Mouse (Mus musculus) megakaryocyte-erythroid progenitor cell, adult 5-6 weeks (primary cell): ENCODE data around the gene Tor2a. TPM values are rescaled to one million over a fixed set of nuclear protein-coding genes. Genes with fewer than 3 reads are reported as not detected.

ENCODE experiments used
- ATAC-seq: replicated peaks from 2 replicates; pipeline ENCODE4 v1.8.0; 2016; ENCODE audit warnings: mild to moderate bottlenecking, inconsistent platforms; ENCODE audit not compliant: severe bottlenecking, poor library complexity, low FRiP score, low TSS enrichment
- total RNA-seq, 2 experiments: library from RNA; stranded (forward) in 1 of 2; stranded (reverse) in 1 of 2; fragments of 200-1000, 215-1000 nt in 1 of 2; fragments of >200 nt in 1 of 2; fragmentation: Nextera tagmentation in 1 of 2; gene quantifications; 2 replicates each; pipeline ENCODE4 v1.2.3; 2014 to 2017

Gene Tor2a
- total RNA-seq (2014; fragmentation: Nextera tagmentation) = 29.8 and 30.9 TPM in 2 replicates
- 17.1 and 17.4 TPM in 2 replicates for total RNA-seq (2017)

DNA sequence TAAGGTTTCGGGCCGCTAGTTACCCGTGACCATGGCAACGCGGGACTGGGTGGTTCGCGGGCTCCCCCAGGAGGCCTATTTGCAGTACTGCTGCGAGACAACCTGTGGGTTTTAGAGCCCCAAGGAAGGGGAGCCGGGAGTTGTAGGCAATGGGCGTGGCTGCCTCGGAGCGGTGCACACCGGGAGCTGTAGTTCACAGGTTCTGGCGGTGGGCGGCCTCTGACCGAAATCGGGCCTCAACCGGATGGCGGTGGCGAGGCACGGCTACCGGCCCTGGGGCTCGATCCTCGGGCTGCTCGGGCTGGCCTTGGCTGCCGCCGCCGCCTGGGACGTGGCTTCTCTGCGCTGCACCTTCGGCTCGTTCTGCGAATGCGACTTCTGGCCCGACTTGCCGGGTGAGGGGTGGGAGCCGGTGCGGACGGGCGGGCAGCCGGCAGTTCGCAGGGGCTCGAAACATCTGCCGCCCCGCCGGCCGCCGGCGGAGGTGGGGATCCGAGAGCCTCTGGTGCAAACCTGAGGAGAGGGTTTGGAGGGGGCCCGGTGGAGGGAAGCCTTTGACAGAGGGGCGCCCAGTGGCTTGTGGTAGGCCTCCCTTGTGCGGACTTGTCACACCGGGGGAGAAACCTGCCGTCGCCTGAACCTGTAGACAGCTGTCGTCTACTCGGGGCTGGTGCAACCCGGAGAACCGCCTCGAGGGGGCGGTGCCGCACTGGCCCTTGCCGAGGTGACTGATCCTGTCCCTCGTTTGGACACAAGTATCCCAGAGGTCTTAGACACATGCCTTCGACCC is at the start of gene Tor2a:
Gene Tor2a (plus strand): TSS at position 179 of the 790 bp plus-strand sequence.
- ATAC-seq = peak; percentile 97

DNA sequence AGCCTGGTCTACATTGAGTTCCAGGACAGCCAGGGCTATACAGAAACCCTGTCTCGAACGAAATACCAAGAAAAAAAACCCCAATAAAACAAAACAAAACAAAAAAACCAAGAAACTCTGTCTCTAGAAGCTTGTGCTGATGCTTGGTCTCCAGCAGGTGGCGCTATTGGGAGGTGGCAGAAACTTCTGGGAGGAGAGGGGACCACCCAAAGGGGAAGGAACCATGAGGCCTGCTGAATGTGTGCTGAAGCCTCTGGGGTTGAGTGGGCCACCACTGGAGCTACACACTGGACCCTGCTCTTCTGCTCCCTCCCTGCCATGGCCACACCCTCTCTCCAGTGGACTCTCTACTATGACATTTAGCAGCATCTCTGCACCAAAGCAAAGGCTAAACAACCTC is 48.4 kb upstream of the Tor2a start:
- ATAC-seq = no peak

DNA sequence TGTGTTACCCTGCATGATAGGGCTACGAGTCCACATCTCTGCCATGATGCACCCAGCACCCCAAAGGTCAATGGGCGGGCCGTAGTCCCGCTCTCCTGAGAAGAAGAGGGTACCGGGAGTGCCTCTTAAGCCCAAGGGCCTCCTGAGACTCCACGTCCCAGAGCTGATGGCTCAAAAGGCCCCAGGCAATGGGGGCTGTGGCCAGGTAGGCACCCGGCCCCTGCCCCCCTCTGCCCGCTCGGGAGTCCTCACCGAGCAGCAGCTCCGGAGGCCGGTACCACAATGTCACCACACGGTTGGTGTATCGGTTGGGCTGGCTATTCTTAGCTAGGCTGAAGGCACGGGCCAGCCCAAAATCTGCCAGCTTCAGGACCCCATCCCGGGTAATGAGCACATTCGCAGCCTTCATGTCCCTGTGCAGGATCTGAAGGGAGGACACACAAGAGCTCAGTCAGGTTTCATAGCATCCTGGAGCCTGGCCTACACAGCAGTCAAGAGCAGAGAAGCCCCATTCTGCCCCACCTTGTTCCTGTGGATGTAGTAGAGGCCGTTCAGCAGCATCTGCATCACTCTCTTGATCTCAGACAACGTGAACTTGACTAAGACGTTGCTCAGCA is 47.4 kb upstream of the Tor2a start:
- ATAC-seq = no peak

DNA sequence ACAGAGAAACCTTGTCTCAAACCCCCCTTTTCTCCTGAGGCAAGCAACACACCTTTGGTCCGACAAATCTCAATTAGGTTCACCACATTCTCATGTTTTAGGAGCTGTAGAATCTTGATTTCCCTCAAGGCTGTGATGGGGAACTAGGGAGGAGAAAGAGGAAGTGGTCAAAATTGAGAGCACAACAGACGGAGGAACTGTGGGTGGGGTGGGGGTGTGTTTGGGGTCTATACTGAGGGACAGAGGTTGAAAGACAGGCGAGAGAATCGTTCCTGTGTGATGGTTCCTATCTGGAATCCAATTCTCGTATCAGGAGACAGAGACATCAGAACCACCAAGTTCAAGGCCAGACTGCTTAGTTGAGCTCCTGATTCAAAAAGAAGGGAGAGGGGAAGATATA is 46.6 kb upstream of the Tor2a start:
- ATAC-seq = no peak

DNA sequence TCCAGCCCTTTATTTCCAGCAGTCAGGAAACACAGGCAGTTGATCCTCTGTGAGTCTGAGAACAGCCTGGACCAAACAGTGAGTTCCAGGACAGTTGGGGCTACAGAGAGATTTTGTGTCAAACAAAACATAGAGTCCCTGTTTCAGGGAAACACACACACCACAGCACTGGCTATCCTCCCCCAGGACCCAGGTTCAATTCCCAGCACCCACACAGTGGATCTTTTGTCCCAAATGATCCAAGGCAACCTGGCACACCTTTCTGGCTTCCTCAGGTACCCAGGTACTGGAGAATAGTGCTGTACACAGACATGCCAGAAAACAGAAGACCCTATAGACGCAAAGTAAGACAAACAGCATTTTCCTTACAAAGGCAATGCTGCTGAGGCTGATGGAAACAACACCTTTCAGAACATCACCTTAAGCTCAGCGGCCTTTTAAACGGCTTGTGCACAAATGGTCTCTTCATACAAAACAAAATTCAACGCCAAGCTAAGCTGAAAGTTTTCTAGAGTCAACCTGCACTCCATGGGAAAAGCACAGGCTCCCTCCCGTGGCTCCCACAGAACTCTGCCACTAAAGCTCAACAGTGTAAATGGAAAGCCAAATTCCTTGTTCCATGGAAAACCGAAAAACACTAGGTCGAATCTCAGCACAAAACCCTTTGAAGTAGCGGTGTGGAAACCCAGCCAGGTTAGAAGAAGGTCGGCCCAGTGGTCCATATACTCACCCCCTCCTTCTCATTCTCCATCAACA is 45.6 kb upstream of the Tor2a start:
- no peak for ATAC-seq

DNA sequence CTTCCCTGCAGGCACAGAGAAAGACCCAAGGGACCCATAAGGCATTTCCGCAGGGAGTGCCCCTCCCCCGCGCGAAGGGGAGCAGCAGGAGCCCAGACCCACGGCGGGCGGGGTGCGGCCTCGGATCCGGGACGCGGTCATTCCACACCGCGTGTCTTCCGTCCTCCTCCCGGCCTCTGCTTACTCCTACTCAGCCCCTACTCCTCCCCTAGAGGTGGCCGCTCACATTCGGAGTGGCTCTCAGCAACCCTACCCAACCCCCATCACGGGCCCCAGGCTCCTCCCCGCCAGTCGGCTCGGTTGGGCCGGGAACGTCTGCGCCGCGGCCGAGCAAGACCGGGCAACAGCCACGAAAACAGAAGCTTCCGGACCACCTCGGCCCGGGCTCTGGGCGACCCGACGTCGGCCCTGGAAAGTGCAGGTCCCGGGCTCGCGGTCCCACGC is 44.9 kb upstream of the Tor2a start:
- ATAC-seq = peak; percentile 52

DNA sequence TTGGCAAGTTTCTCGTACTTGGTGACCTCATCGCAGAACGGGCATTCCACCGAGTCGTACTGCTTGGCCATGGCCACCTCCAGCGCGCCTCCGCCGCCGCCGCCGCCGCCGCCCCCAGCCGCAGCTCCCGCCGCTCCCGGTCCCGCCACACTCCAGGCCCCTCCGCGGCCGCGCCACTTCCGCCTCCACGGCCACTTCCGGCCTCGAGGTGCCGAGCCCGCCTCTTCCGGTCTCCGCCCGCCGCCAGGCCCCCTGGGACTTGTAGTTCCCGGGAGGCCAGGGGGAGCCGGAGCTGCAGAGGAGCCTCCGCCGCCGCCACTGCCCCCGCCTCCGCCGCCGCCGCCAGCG is 44.5 kb upstream of the Tor2a start:
- ATAC-seq = peak; percentile 54

DNA sequence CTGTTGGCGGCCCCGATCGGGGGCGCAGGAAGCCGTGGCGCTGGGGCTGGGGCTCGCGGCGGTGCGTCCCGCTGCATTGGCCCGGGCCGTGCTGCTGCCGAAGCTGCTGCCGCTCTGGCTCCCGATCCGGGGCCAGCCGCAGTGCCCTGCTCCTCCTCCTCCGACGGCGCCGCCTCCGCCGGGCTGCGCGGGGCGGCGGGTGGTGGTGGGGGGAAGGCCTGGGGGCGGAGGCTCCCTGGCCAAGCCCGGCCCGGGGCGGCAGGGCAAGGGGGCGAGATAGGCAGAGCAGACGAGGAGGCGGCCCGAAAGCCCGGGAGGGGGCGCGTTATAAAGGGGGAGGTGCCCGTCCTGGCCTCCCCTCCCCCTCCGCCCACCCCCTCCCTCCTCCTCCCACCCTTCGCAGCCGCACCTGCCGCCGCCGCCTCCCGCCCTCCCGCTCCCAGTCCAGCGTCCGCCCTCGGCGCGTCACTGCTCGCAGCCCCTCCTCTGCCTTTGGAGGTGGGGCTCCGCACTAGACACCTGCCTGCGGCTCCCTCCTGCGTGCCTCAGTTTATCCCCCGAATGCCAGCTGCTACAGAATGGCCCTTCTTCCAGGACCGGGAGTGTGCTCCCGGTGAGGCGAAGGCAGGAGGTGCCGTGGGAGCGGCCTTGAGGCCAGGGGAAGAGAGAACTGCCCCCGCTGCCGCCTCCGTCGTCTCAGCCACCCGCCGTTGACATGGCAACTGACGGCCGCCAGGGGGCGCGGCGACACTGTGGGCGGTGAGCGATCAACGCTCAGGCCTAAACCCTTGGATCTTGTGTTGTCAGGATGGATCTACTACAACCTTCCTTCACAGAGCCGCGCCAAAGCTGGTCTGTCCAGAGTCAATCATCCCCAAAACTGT is 43.9 kb upstream of the Tor2a start, which contains the start of gene Cdk9:
Gene Cdk9 (minus strand): TSS at position 143 of the 884 bp plus-strand sequence.
- peak; percentile 76 for ATAC-seq

DNA sequence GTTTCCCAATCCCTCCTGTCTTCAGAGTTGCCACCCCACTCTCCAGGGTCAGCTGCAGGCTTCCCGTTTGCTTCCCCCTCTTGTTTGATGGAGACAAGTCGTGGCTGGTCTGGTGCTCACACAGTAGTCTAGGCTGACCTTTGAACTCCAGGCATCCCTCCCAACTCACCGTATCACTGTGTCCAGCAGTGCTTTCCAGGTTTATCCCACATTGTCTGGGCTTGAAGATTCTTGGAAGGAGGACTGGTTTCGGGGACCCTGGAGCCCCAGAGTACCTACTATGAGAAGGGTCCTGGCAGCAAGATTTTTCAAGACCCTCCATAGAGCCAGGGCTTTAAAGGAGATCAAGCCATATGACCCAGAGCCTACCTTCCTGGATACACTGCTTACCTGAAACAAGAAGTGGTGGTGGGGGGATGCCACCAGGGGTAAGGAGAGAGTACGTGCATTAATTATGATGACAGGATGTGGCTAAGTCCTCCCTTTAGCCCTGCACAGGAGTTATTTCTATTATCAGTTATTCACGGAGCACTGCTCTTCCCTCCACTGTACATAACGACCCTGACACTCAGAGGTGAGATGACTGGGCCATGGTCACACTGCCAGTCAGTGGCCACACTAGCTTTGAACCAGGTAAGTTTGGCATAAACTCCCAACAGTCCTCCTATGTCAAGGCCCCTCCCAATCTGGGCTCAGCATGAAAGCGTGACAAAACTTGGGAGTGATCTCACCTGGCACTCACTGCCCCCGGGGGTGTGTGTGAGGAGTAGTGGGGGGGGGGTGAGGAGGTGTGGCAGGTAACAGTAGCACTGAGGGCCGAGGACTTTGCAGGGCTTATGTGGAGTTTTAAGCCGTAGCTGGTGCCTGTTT is 42.7 kb upstream of the Tor2a start:
- no peak for ATAC-seq

DNA sequence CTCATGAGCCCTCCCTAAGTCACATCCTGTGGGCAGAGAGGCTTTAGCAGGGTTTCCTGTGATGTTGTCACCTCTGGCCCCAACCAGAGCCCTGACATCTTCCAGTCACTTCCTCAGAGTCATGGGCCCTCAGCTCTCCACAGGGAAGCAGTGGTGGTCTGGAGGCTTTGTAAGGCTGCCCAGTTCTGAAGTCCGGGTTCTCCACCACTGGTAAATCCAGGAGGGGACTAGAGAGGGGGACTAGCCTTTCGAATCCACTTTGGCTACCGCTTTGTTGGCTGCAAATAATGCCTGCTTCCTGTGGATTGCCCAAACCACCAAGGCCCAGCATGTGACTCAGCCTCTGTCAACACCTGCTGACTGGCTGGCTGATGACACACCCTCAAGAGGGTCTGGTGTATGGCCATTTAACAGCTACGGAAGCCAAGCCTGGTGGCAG is 42.0 kb upstream of the Tor2a start:
- 0 out of 2 replicates have a peak, but pooled peaks have one; percentile 18 for ATAC-seq

DNA sequence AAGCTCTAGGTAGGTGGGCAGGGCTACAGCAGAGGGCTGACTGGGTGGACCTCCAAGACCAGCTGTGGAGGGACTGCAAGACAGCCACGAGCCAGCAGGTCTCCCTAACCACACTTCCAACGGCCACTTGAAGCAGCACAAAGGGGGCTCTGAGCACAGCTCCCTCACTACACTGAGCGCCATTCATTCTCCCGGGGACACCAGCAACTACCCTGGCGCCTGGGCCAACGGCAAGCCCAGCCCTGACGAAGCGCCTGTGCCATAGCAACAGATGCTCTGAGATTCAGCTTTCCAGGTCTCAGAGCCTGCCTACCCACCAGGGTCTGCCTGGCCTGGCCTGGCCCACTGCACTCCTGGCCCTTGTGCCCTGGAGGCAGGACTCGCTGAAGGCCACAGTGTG is 38.3 kb upstream of the Tor2a start:
- ATAC-seq = no peak

DNA sequence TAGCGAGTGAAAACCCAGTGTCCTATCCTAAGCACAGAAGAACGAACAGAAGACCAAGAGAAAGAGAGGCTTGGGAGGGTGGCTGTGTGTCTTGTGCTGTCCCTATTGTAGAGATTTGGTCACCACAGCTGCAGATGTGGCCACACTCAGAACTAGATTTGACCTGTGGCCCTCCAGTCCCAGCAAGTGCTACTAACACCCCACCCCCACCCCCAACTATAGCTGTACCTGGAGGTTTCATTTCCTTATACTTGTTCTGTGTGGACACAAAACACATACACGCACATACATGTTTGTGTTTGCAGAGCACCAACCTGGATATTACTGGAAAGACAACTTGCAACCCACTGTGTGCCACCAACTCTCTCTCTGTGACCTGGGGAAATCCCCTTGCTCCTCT is 37.0 kb upstream of the Tor2a start:
- no peak for ATAC-seq

DNA sequence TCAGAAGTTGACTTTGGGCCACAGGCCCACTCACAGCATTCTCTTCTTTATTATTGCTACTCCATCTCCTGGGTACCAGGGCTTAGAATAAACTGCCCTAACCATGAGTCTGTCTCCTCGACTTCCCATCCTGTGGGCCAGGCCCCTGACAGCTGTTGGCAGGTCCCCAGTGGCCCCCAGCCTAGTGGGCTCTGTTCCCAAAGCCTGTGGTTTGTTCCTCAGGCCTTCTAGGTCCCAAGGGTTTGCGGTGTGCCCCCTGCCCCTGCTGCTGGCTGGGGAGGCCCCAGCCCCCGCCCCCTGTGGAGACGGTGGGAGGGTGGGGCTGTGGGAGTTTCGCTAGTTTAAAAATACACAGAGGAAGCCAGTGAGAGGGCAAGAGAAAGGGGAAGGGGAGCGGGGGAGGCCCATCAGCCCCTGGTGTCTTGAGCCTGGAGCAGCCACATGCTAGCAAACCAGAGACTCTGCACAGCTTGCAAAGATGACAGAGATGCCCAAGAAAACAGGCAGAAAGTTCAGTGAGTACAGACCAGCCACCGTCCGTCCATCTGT is 36.3 kb upstream of the Tor2a start, which contains the start of gene Sh2d3c:
Gene Sh2d3c (plus strand): TSS at position 375 of the 549 bp plus-strand sequence.
- no peak for ATAC-seq

DNA sequence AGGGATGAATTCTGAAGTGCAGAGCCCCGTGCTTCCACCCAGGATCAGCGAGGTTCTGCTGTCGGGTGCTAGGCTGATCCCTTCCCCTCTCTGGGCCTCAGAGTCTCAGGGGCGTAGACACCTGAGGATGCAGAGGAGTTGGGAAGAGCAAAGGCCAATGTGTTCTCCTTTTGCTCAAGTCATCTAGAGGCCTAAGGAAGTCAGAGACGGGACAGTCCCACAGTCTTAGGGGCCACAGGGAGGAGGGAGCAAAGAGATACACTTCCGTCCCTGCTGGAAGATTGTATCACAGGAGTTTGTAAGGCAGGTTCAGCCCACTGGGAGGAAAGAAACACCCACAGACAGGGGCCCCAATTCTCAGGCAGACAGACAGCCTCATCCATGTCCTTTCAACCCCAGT is 35.0 kb upstream of the Tor2a start:
- ATAC-seq = 0 out of 2 replicates have a peak, but pooled peaks have one; percentile 35

DNA sequence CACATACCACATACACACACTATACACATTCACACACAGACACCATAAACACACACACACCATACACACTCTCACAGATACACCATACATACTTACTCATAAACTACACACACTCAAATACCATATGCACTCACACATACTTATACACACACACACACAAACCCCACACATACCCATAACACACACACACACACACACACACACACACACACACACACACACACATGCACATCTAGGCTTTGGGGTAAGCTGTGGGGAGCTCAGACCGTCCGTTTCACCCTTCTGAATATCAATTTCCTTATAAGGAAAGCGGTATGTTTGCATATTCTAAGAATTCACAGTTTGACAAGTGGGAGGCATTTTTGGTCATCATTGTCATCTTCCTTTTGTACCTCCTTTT is 34.5 kb upstream of the Tor2a start:
- no peak for ATAC-seq

DNA sequence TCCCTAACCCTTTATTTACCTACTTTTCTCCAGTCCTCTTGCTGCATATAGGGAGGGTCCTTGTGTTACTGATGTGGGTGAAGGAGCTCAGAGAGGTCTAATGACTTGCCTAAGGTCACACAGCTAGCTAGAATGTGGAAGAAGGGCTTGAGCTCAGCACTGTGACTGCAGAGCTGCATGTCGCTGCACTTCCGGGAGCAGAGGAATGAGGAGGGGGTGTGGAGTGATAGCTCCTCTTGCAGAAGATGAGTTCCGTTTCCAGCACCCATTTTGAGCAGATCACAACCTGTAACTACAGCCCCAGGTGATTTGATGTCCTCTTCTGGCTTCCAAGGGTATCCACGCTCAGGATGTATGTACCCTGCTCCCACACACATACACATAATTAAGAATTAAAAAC is 32.9 kb upstream of the Tor2a start:
- ATAC-seq = no peak

DNA sequence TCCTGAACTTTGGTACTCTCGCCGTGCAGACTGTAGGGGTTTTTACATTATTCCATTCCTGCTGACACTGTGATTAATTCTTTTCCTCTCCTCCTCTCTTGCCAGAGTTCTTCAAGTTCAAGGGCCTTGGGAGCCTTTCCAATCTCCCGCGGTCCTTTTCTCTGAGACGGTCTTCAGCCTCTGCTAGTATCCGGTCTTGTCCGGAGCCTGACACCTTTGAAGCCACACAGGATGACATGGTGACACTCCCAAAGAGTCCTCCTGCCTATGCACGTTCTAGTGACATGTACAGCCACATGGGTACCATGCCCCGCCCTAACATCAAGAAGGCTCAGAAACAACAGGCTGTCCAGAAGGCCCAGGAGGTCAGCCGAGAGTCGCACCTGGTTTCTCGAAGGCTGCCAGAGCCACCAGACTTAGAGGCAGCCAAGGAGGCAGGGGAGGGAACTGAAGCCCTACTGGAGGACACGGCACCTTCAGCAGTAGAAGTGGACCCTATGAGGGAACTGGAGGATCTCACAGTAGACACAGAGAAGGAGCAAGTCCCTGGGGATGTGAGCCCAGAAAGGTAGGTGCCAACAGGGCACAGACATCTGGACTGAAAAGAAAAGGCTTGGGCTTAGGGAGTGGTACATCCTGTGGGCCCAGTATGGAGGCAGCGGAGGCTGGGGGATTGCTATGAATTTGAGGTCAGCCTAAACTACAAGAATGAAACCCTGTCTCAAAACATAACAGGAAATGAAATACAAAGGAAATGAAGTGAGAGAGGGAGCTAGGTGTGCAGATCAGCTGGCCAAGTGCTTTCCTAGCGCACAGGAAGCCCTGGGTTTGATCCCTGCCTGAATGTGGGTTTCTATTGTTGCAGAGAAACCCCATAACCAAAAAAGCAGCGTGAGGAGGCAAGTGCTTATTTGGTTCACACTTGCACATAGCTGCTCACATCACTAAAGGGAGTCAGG is 31.9 kb upstream of the Tor2a start:
- no peak for ATAC-seq
